Mouse (Mus musculus) heart, embryonic 14.5 days (tissue): ENCODE data around the gene Fjx1. TPM values are rescaled to one million over a fixed set of nuclear protein-coding genes. Genes with fewer than 3 reads are reported as not detected.

Experiments used
- ATAC-seq: fragments of 200-750 bp; cut with Nextera tagmentation; 2 replicates; pipeline ENCODE4 v1.8.0; 2017; ENCODE audit warnings: low read depth, moderate TSS enrichment; ENCODE audit not compliant: insufficient number of reproducible peaks, insufficient read depth, low FRiP score
- H3K27ac ChIP-seq, 2 experiments: fragments of 200-500 bp in 1 of 2; fragments of 300-500 bp in 1 of 2; sonication (generic) in 1 of 2; replicated peaks in 1 of 2; 2 replicates each; pipeline ENCODE4 v1.5.1; 2012 to 2014; ENCODE audit warnings: low read depth in 2 of 2, low read length in 2 of 2, control low read depth in 1 of 2, mild to moderate bottlenecking in 1 of 2, mixed read lengths in 1 of 2; ENCODE audit not compliant: control insufficient read depth in 1 of 2, insufficient read depth in 1 of 2
- H3K27me3 ChIP-seq: fragments of 300-500 bp; sonication (generic); 2 replicates; pipeline ENCODE4 v1.6.1; 2014; ENCODE audit warnings: mild to moderate bottlenecking, low read length, control low read depth; ENCODE audit not compliant: control insufficient read depth, insufficient read depth
- H3K36me3 ChIP-seq: fragments of 300-500 bp; sonication (generic); 2 replicates; pipeline ENCODE4 v1.6.1; 2014; ENCODE audit warnings: mild to moderate bottlenecking, control low read depth, low read length, mixed read lengths; ENCODE audit not compliant: control insufficient read depth, insufficient read depth
- H3K4me1 ChIP-seq, 2 experiments: fragments of 200-500 bp in 1 of 2; fragments of 300-500 bp in 1 of 2; sonication (generic) in 1 of 2; 2 replicates each; pipeline ENCODE4 v1.6.1; 2012 to 2014; ENCODE audit warnings: low read length in 2 of 2, control low read depth in 1 of 2, mixed read lengths in 1 of 2; ENCODE audit not compliant: control insufficient read depth in 2 of 2, insufficient read depth in 2 of 2
- H3K4me2 ChIP-seq: fragments of 300-500 bp; sonication (generic); 2 replicates; pipeline ENCODE4 v1.6.1; 2014; ENCODE audit warnings: mild to moderate bottlenecking, low read length
- H3K4me3 ChIP-seq, 2 experiments: fragments of 200-500 bp in 1 of 2; fragments of 300-500 bp in 1 of 2; sonication (generic) in 1 of 2; 2 replicates each; pipeline ENCODE4 v1.5.1; 2012 to 2014; ENCODE audit warnings: low read length in 2 of 2, mild to moderate bottlenecking in 2 of 2, control low read depth in 1 of 2, low read depth in 1 of 2, moderate library complexity in 1 of 2; ENCODE audit not compliant: control insufficient read depth in 1 of 2, insufficient read depth in 1 of 2
- H3K9ac ChIP-seq: fragments of 300-500 bp; sonication (generic); 2 replicates; pipeline ENCODE4 v1.6.1; 2014; ENCODE audit warnings: mild to moderate bottlenecking, low read length
- H3K9me3 ChIP-seq: fragments of 300-500 bp; sonication (generic); 2 replicates; pipeline ENCODE4 v1.6.1; 2016; ENCODE audit warnings: low read length, control low read depth; ENCODE audit not compliant: control insufficient read depth
- WGBS: fragments of 180-500 bp; shearing (Covaris S2); extraction: QIAGEN DNeasy Blood & Tissue Kit; methylation state at CpG from one replicate; pipeline ENCODE4 v1.1.7; 2014; 5-methylcytosine and 5-hydroxymethylcytosine counted together
- polyA plus RNA-seq: library from polyadenylated mRNA; unstranded; fragments of >200 nt; fragmentation: Nextera tagmentation; extraction: Ambion mirVana; gene quantifications from 2 replicates; pipeline ENCODE4 v1.2.1, GENCODE M21; 2014

Gene Fjx1
- polyA plus RNA-seq, result 1.8 and 2.3 TPM in 2 replicates

- peak within 1 kb of the TSS; percentile 97 for H3K4me2 ChIP-seq
- H3K9ac ChIP-seq, result peak within 1 kb of the TSS; percentile 76
- no peaks in the 10 kb centered on the region for H3K9me3 ChIP-seq
- 2% methylated on average over 43 of the region's 49 CpGs for WGBS
- H3K36me3 ChIP-seq, result no peaks in the 10 kb centered on the region
- H3K27me3 ChIP-seq, result peaks cover 27% of the 10 kb centered on the region
- ATAC-seq, result peak; percentile 41
- H3K4me1 ChIP-seq, result peaks cover 5 to 15% of the 10 kb centered on the region in 2 experiments
- peak within 1 kb of the TSS in 1 of 2 experiments; percentile 52; a peak in 2 of 4 replicates for H3K27ac ChIP-seq
- H3K4me3 ChIP-seq, result peak within 1 kb of the TSS; percentile 72 to 77
These were observed at the start of gene Fjx1 for GRCm38 (mm10) chr2:102451671-102452549. Gene Fjx1, minus strand, starts transcription at chr2:102452499.

GRCm38 (mm10) chr2:102500001-102500689 lies 47.8 kb upstream of the Fjx1 start:
- 49% methylated on average over 4 of the region's 4 CpGs for WGBS
- Histone ChIP-seq H3K36me3 (no peaks in the 10 kb centered on the region), H3K27ac (no peak overlapping the region), H3K4me1 (no peaks in the 10 kb centered on the region), H3K27me3 (no peaks in the 10 kb centered on the region), H3K4me3 (no peak overlapping the region), H3K9me3 (no peaks in the 10 kb centered on the region), H3K4me2 (no peak overlapping the region), H3K9ac (no peak overlapping the region)
- no peak for ATAC-seq

- H3K9ac ChIP-seq, result no peak overlapping the region
- H3K27ac ChIP-seq, result no peak overlapping the region
- 40% methylated on average over 3 of the region's 3 CpGs for WGBS
- H3K4me3 ChIP-seq, result no peak overlapping the region
- no peaks in the 10 kb centered on the region for H3K9me3 ChIP-seq
- H3K4me1 ChIP-seq, result no peaks in the 10 kb centered on the region
- no peak overlapping the region for H3K4me2 ChIP-seq
- H3K36me3 ChIP-seq, result no peaks in the 10 kb centered on the region
- H3K27me3 ChIP-seq, result 0 out of 2 replicates have a peak, but pooled peaks cover 4% of the 10 kb centered on the region
- no peak for ATAC-seq
These were observed 28.4 kb upstream of the Fjx1 start for GRCm38 (mm10) chr2:102480738-102481137.

- Histone ChIP-seq H3K4me3 (no peak overlapping the region), H3K9ac (no peak overlapping the region), H3K27ac (no peak overlapping the region), H3K4me1 (no peaks in the 10 kb centered on the region), H3K9me3 (no peaks in the 10 kb centered on the region), H3K27me3 (0 out of 2 replicates have a peak, but pooled peaks cover 4% of the 10 kb centered on the region), H3K36me3 (no peaks in the 10 kb centered on the region), H3K4me2 (no peak overlapping the region)
- 67% methylated on average over 2 of the region's 2 CpGs for WGBS
- no peak for ATAC-seq
These were observed 23.8 kb upstream of the Fjx1 start for GRCm38 (mm10) chr2:102476101-102476500.

- ATAC-seq, result no peak
- no peak overlapping the region for H3K4me2 ChIP-seq
- H3K9ac ChIP-seq, result no peak overlapping the region
- no peaks in the 10 kb centered on the region for H3K4me1 ChIP-seq
- H3K27ac ChIP-seq, result no peak overlapping the region
- no peaks in the 10 kb centered on the region for H3K27me3 ChIP-seq
- no peaks in the 10 kb centered on the region for H3K9me3 ChIP-seq
- H3K36me3 ChIP-seq, result no peaks in the 10 kb centered on the region
- no peak overlapping the region for H3K4me3 ChIP-seq
- 52% methylated on average over 3 of the region's 3 CpGs for WGBS
These were observed 16.3 kb upstream of the Fjx1 start for GRCm38 (mm10) chr2:102468645-102469044.

GRCm38 (mm10) chr2:102464342-102464732 lies 12.0 kb upstream of the Fjx1 start:
- no peak overlapping the region for H3K4me2 ChIP-seq
- no peaks in the 10 kb centered on the region for H3K36me3 ChIP-seq
- no peak for ATAC-seq
- H3K9ac ChIP-seq, result no peak overlapping the region
- no peak overlapping the region for H3K27ac ChIP-seq
- H3K4me1 ChIP-seq, result no peaks in the 10 kb centered on the region
- H3K4me3 ChIP-seq, result no peak overlapping the region
- 84% methylated on average over 2 of the region's 2 CpGs for WGBS
- no peaks in the 10 kb centered on the region for H3K9me3 ChIP-seq
- peaks cover 10% of the 10 kb centered on the region for H3K27me3 ChIP-seq

GRCm38 (mm10) chr2:102463587-102464341 lies 11.5 kb upstream of the Fjx1 start:
- no peak for ATAC-seq
- H3K27ac ChIP-seq, result no peak overlapping the region
- H3K9ac ChIP-seq, result no peak overlapping the region
- no peak overlapping the region for H3K4me2 ChIP-seq
- no peaks in the 10 kb centered on the region for H3K9me3 ChIP-seq
- H3K36me3 ChIP-seq, result no peaks in the 10 kb centered on the region
- H3K4me1 ChIP-seq, result no peaks in the 10 kb centered on the region
- WGBS, result 76% methylated on average over 12 of the region's 12 CpGs
- peaks cover 16% of the 10 kb centered on the region for H3K27me3 ChIP-seq
- H3K4me3 ChIP-seq, result no peak overlapping the region
